Mouse (Mus musculus) cortical plate, adult 2 months (tissue): ENCODE data around the gene Dusp5. TPM values are rescaled to one million over a fixed set of nuclear protein-coding genes. Genes with fewer than 3 reads are reported as not detected.
A peak's percentile ranks its signal among the peaks of the same experiment; 100 is the strongest.

Experiments
- H3K27ac ChIP-seq: fragments of 200-500 bp; 2 replicates; pipeline ENCODE4 v1.5.1; 2012; ENCODE audit warnings: low read length, control low read depth, inconsistent platforms; ENCODE audit not compliant: insufficient read depth
- H3K4me1 ChIP-seq: fragments of 200-500 bp; 2 replicates; pipeline ENCODE4 v1.6.1; 2011; ENCODE audit warnings: low read length; ENCODE audit not compliant: control insufficient read depth, insufficient read depth
- H3K4me3 ChIP-seq: fragments of 200-500 bp; 2 replicates; pipeline ENCODE4 v1.5.1; 2011; ENCODE audit warnings: mild to moderate bottlenecking, low read length, control low read depth; ENCODE audit not compliant: insufficient read depth
- CTCF ChIP-seq: fragments of 200-500 bp; IDR thresholded peaks from 2 replicates; pipeline ENCODE4 v1.5.1; 2011; ENCODE audit warnings: mild to moderate bottlenecking, control low read depth, low read length; ENCODE audit not compliant: insufficient read depth; ENCODE audit errors: extremely low read depth
- POLR2A ChIP-seq: fragments of 200-500 bp; IDR thresholded peaks from 2 replicates; pipeline ENCODE4 v1.6.1; 2011; ENCODE audit warnings: mild to moderate bottlenecking, low read length, control low read depth; ENCODE audit not compliant: insufficient read depth; ENCODE audit errors: extremely low read depth
- polyA plus RNA-seq: library from polyadenylated mRNA; depleted of rRNA; stranded (reverse); fragments of >200 nt; gene quantifications from 2 replicates; pipeline ENCODE4 v1.2.3, GENCODE M21; 2012; rRNA removed

The Dusp5 gene
- 10.4 and 11.8 TPM in 2 replicates for polyA plus RNA-seq

DNA sequence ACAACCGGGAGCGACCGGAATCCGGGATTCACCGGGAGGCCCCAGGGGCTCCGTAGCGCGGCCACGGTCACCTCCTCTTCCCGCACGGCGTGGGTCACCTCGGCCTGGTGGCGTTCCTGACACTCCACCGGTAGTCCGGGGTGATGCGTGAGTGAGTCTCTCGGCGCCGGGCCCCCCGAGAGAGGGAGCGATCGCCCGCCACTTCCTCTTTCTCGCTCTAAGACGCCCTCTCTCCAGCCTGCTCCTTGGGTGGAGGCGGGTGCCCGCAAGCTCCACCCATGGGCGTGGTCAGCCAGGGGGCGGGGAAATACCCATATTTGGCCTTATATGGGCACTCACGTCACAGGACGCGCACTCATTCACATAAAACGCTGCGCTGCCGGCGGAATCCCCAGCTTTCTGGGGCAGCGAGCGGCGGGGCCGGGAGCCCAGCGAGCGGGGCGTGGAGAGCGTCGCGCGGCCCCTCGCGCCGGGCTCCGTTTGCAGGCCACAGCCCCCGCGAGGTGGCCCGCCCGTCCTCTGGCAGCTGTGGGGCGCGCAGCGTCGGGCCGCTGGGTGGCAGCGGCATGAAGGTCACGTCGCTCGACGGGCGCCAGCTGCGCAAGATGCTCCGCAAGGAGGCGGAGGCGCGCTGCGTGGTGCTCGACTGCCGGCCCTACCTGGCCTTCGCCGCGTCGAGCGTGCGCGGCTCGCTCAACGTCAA is at the start of gene Dusp5:
Gene Dusp5 (plus strand): TSS at position 358 of the 703 bp plus-strand sequence.
- H3K4me1 ChIP-seq, result peaks cover 2% of the 10 kb centered on the region
- H3K27ac ChIP-seq, result peak within 1 kb of the TSS; percentile 44
- H3K4me3 ChIP-seq, result peak within 1 kb of the TSS; percentile 49
- TF ChIP-seq POLR2A, result peak; percentile 89
- no peak for TF ChIP-seq CTCF

DNA sequence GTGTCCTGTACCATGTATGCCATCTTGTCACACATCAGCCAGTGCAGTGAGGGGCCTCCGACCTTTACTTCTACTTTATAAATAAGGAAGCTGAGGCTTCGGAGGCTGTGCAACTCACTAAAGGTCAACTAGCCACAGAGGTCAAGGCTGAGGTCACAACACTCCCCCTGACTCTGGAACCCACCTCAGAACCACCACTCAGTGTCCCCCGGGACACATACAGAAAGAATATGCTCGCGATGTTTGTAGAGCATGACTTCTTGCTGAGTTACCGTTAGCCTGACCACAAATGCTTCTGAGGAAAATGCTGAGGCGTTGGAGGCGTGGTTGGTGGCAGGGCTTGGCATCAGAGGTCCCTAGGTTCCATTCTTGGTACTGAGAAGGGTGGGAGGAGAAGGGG is 49.3 kb upstream of the Dusp5 start:
- Histone ChIP-seq H3K4me1 (no peaks in the 10 kb centered on the region), H3K4me3 (no peak overlapping the region), H3K27ac (no peak overlapping the region)
- TF ChIP-seq CTCF, result no peak
- TF ChIP-seq POLR2A, result no peak

GRCm38 (mm10) chr19:53482093-53482492 is 46.8 kb upstream of the Dusp5 start:
- Histone ChIP-seq H3K4me3 (no peak overlapping the region), H3K4me1 (no peaks in the 10 kb centered on the region), H3K27ac (no peak overlapping the region)
- TF ChIP-seq CTCF, result no peak
- TF ChIP-seq POLR2A, result no peak

GRCm38 (mm10) chr19:53482527-53482926 is 46.4 kb upstream of the Dusp5 start:
- H3K4me1 ChIP-seq, result no peaks in the 10 kb centered on the region
- no peak overlapping the region for H3K27ac ChIP-seq
- TF ChIP-seq CTCF, result no peak
- no peak for TF ChIP-seq POLR2A
- no peak overlapping the region for H3K4me3 ChIP-seq

- no peak for TF ChIP-seq POLR2A
- TF ChIP-seq CTCF, result no peak
- H3K4me1 ChIP-seq, result no peaks in the 10 kb centered on the region
- H3K4me3 ChIP-seq, result no peak overlapping the region
- H3K27ac ChIP-seq, result no peak overlapping the region
Observed at GRCm38 (mm10) chr19:53483984-53484383, 44.9 kb upstream of the Dusp5 start.

- TF ChIP-seq CTCF (no peak), POLR2A (no peak)
- H3K4me1 ChIP-seq, result no peaks in the 10 kb centered on the region
- H3K4me3 ChIP-seq, result no peak overlapping the region
- no peak overlapping the region for H3K27ac ChIP-seq
Observed at GRCm38 (mm10) chr19:53484918-53485317, 44.0 kb upstream of the Dusp5 start.

- TF ChIP-seq CTCF, result no peak
- TF ChIP-seq POLR2A, result no peak
- Histone ChIP-seq H3K4me1 (no peaks in the 10 kb centered on the region), H3K27ac (no peak overlapping the region), H3K4me3 (no peak overlapping the region)
Observed at GRCm38 (mm10) chr19:53489187-53489586, 39.7 kb upstream of the Dusp5 start.

DNA sequence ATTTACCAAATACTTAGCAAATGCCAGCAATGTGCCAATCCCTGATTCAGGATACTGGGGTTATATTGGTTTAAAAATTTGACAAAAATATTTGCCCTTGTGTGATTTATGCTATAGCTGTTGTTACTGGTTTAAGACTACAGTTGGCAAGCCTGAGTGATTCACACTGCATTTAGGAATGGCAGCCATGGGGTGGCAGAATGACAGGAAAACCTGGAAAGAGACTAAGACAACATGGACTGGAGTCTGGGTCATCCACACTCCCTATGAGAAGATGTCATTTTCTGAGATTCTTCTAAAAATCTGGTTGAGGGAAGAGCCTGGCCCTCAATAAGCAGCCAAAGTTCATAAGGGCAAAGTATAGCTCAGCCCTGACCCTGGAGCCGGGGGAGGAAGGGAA is 39.0 kb upstream of the Dusp5 start:
- Histone ChIP-seq H3K4me3 (no peak overlapping the region), H3K27ac (no peak overlapping the region), H3K4me1 (no peaks in the 10 kb centered on the region)
- no peak for TF ChIP-seq CTCF
- TF ChIP-seq POLR2A, result no peak

GRCm38 (mm10) chr19:53490898-53491297 is 38.0 kb upstream of the Dusp5 start:
- TF ChIP-seq CTCF (no peak), POLR2A (no peak)
- Histone ChIP-seq H3K4me1 (no peaks in the 10 kb centered on the region), H3K4me3 (no peak overlapping the region), H3K27ac (no peak overlapping the region)

DNA sequence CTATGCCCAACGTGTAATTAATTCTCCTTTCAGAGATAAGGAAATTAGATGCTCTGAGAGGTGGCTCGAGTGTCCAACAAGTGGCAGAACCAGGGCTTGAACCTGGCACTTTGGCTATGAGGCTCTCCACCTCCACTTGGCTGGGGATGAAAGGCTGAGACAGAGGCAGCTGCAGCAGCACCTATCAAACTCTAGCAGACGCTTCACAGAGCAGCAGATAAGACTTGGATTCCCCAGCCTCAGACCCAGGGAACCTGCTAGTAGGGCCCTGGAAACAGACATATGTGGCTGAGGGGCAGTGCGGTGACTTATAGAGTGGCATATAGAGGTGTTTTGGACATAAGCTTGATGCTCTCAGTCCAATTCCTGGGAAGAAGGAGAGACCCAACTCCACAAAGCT is 36.4 kb upstream of the Dusp5 start:
- Histone ChIP-seq H3K27ac (no peak overlapping the region), H3K4me1 (no peaks in the 10 kb centered on the region), H3K4me3 (no peak overlapping the region)
- no peak for TF ChIP-seq POLR2A
- no peak for TF ChIP-seq CTCF
